Mouse (Mus musculus): ENCODE measurements around the gene Srcin1. TPM values are rescaled to one million over a fixed set of nuclear protein-coding genes. Genes with fewer than 3 reads are reported as not detected.

The Srcin1 gene
- polyA plus RNA-seq, 1 experiment from 2014 or later, result not detected

DNA sequence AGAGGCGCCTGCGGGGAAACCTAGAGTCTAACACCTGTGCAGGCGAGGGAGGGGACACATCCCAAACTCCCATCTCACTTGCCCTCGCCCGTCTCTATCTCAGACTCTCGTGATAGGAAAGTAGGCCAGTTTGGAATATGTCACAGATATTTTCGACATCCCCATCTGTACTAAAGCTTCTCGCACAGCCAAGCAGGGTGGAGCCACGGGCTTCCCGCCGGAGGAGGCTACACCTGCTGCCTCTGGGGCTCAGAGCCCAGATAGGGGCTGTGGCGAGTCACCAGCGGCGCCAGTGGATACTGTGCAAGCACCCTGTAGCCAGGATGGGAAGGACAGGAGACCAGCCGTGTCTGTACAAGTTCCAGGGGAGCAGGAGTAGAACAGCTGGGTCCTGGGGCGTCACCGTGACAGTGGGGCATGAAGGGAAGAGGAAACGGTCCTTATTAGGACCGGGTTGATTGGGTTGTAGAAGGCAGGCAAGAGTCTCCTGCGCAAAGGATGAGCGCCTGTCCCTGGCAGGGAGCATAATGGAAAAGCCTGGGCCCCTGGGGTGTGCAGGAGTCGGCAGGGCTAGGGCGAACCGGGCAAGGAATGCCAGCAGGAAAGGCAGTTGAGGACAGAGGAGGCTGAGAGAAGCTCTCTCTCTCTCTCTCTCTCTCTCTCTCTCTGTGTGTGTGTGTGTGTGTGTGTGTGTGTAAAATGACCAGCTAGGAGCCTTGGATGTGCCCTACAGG is 14.4 kb upstream of the Srcin1 start:
- H3K9me3 ChIP-seq (replicated peaks; ENCODE audit: control insufficient read depth, low read length), result no peaks in the 10 kb centered on the region
- H3K27ac ChIP-seq (ENCODE audit: low read length), result no peak overlapping the region
- no peaks in the 10 kb centered on the region for H3K36me3 ChIP-seq (ENCODE audit: control insufficient read depth, insufficient read depth)
- 53% methylated on average over 24 of the region's 24 CpGs for WGBS (ENCODE audit: insufficient replicate concordance)
- H3K27me3 ChIP-seq (ENCODE audit: control insufficient read depth, insufficient read depth, low read depth, low read length), result no peaks in the 10 kb centered on the region
- no peak overlapping the region for H3K9ac ChIP-seq (ENCODE audit: low read depth, low read length)
- H3K4me3 ChIP-seq (ENCODE audit: low read depth, low read length), result no peak overlapping the region
- H3K4me2 ChIP-seq (ENCODE audit: low read depth, low read length), result no peak overlapping the region
- ATAC-seq (ENCODE audit: low read depth), result no peak
- no peaks in the 10 kb centered on the region for H3K4me1 ChIP-seq (ENCODE audit: control insufficient read depth, low read depth, low read length)

DNA sequence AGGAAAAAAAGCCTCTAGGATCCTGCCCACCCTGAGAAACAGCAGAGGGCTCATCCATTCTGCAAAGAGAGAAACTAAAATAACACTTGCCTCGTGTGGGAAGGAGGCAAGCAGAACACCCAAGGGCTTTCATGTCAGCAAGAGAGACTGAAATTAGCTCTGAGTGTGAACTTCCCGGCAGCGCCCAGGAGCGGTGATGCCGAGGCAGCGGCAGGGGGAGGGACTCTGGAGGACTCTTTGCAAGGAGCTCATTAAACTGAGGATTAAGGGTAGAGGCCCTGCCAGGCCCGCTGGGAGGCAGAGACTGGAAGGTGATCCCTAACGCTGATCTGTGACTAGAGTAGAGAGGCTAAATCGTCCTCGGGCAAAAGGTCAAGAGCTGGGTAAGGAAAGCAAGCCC is 13.2 kb upstream of the Srcin1 start:
- Histone ChIP-seq H3K36me3 (ENCODE audit: control insufficient read depth, insufficient read depth) (no peaks in the 10 kb centered on the region), H3K9me3 (replicated peaks; ENCODE audit: control insufficient read depth, low read length) (no peaks in the 10 kb centered on the region), H3K9ac (ENCODE audit: low read depth, low read length) (no peak overlapping the region), H3K4me1 (ENCODE audit: control insufficient read depth, low read depth, low read length) (no peaks in the 10 kb centered on the region), H3K27ac (ENCODE audit: low read length) (no peak overlapping the region), H3K27me3 (ENCODE audit: control insufficient read depth, insufficient read depth, low read depth, low read length) (no peaks in the 10 kb centered on the region), H3K4me2 (ENCODE audit: low read depth, low read length) (no peak overlapping the region), H3K4me3 (ENCODE audit: low read depth, low read length) (no peak overlapping the region)
- WGBS (ENCODE audit: insufficient replicate concordance), result 39% methylated on average over 10 of the region's 10 CpGs
- ATAC-seq (ENCODE audit: low read depth), result no peak

DNA sequence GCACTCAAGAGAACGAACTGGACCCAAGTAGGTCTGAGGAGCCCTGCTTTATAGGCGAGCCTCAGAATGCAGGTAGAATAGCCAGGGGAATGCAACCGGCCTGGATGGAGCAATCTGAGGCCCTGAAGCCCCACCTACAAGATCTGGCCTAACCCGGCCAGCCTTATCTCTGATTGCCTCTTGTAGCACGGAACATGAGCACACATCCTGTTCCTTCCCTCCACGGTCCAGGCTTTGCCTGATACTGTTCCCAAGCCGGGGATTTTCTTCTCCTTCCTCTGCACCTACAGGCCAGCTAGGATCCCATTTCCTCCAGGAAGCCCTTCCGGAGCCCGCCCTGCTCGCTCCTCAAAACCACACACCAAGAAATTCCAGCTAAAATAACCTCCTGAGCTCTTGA is 9.9 kb upstream of the Srcin1 start:
- Histone ChIP-seq H3K4me2 (ENCODE audit: low read depth, low read length) (no peak overlapping the region), H3K9me3 (replicated peaks; ENCODE audit: control insufficient read depth, low read length) (no peaks in the 10 kb centered on the region), H3K4me1 (ENCODE audit: control insufficient read depth, low read depth, low read length) (no peaks in the 10 kb centered on the region), H3K27me3 (ENCODE audit: control insufficient read depth, insufficient read depth, low read depth, low read length) (no peaks in the 10 kb centered on the region), H3K36me3 (ENCODE audit: control insufficient read depth, insufficient read depth) (no peaks in the 10 kb centered on the region), H3K9ac (ENCODE audit: low read depth, low read length) (no peak overlapping the region), H3K4me3 (ENCODE audit: low read depth, low read length) (no peak overlapping the region), H3K27ac (ENCODE audit: low read length) (no peak overlapping the region)
- WGBS (ENCODE audit: insufficient replicate concordance), result 22% methylated on average over 10 of the region's 10 CpGs
- peak; percentile 39; the same call in 1 of the 2 replicates for ATAC-seq (ENCODE audit: low read depth)

DNA sequence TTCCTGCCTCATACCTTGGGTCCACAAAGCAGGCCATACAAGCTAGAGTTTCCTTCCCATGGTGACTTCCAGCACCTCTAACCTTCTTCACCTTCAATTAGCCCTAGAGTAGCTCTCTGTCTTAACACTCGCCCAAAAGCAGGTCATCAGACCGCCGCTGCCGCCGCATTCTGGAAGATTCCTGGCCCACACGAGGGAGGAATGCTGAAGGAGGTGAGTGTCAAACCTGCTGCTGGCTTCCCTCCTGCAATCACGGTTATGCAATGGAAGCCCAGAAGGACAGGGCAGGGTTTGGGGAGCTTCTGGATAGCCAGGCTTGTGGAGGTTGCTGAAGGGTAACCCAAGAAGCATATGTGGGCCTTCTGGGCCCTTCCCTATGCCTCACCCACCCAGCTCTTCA is 8.5 kb upstream of the Srcin1 start:
- Histone ChIP-seq H3K4me2 (ENCODE audit: low read depth, low read length) (no peak overlapping the region), H3K4me1 (ENCODE audit: control insufficient read depth, low read depth, low read length) (no peaks in the 10 kb centered on the region), H3K36me3 (ENCODE audit: control insufficient read depth, insufficient read depth) (no peaks in the 10 kb centered on the region), H3K4me3 (ENCODE audit: low read depth, low read length) (no peak overlapping the region), H3K9me3 (replicated peaks; ENCODE audit: control insufficient read depth, low read length) (no peaks in the 10 kb centered on the region), H3K27ac (ENCODE audit: low read length) (no peak overlapping the region), H3K9ac (ENCODE audit: low read depth, low read length) (no peak overlapping the region), H3K27me3 (ENCODE audit: control insufficient read depth, insufficient read depth, low read depth, low read length) (no peaks in the 10 kb centered on the region; the same call in 1 of the 2 replicates)
- no peak for ATAC-seq (ENCODE audit: low read depth)
- WGBS (ENCODE audit: insufficient replicate concordance), result 75% methylated on average over 7 of the region's 7 CpGs

DNA sequence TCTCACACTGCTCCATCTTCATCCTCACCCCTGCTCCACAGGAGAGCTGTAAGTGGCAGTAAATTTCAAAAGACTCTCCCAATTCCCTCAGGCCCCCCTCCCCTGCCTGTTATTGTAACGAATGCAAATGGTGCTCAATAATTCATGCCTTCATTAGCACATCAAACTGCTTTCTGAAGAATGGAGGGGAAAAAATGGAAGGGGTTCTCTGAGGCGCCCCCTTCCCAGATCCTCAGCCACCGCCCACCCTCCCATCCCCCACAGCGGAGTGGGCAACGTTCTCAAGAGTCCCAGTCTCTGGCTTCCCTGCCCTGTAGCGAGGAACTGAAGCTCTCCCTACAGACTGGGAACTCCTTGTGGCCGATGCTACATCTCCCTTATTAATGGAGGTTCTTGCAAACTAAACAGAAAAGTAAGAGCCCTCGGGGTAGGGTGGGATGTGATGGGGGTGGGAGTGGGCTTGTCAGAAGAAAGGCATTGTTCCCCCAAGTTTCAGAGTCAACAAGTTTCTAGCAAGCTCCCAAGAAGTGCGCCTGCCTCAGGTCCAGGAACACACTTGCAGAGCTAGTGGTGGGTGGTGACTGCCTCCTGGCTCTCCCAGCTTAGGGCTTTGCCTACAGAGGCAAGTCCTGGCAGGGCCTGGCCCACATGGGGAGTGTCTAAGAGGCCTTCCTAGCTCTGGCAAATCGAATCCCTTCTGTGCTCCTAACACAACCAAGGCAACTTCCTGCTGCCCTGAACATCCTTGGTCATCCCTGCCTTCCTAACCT is 3.3 kb upstream of the Srcin1 start:
- ATAC-seq (ENCODE audit: low read depth), result no peak
- no peaks in the 10 kb centered on the region for H3K9me3 ChIP-seq (replicated peaks; ENCODE audit: control insufficient read depth, low read length)
- no peaks in the 10 kb centered on the region for H3K36me3 ChIP-seq (ENCODE audit: control insufficient read depth, insufficient read depth)
- H3K27ac ChIP-seq (ENCODE audit: low read length), result no peak overlapping the region
- H3K27me3 ChIP-seq (ENCODE audit: control insufficient read depth, insufficient read depth, low read depth, low read length), result peaks cover 34% of the 10 kb centered on the region
- H3K4me2 ChIP-seq (ENCODE audit: low read depth, low read length), result no peak overlapping the region
- no peaks in the 10 kb centered on the region; the same call in 1 of the 2 replicates for H3K4me1 ChIP-seq (ENCODE audit: control insufficient read depth, low read depth, low read length)
- WGBS (ENCODE audit: insufficient replicate concordance), result 23% methylated on average over 10 of the region's 10 CpGs
- H3K4me3 ChIP-seq (ENCODE audit: low read depth, low read length), result no peak overlapping the region
- H3K9ac ChIP-seq (ENCODE audit: low read depth, low read length), result no peak overlapping the region

DNA sequence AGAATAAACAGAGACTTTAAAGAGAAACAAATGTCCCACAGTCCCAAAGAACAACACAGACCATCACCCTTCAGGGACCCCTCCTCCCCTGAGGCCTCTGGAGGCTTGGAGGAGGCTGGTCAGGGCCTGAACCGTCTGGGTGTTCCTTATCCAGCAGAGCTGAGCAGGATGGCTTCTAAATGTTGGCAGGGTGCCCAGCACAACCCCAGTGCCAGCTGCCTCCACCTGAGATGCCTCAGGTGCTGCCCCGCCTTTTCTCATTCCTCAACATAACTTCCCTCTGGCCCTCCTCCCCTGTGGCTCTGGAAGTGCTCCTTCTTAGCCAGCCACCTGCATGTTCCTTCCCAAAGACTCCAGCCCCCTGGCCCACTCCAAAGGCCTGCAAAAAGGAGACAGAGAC is 2.3 kb upstream of the Srcin1 start:
- no peak overlapping the region for H3K27ac ChIP-seq (ENCODE audit: low read length)
- H3K4me1 ChIP-seq (ENCODE audit: control insufficient read depth, low read depth, low read length), result no peaks in the 10 kb centered on the region; the same call in 1 of the 2 replicates
- no peak overlapping the region for H3K4me2 ChIP-seq (ENCODE audit: low read depth, low read length)
- H3K27me3 ChIP-seq (ENCODE audit: control insufficient read depth, insufficient read depth, low read depth, low read length), result peaks cover 44% of the 10 kb centered on the region
- 39% methylated on average over 2 of the region's 2 CpGs for WGBS (ENCODE audit: insufficient replicate concordance)
- no peak for ATAC-seq (ENCODE audit: low read depth)
- no peaks in the 10 kb centered on the region for H3K36me3 ChIP-seq (ENCODE audit: control insufficient read depth, insufficient read depth)
- no peak overlapping the region for H3K4me3 ChIP-seq (ENCODE audit: low read depth, low read length)
- H3K9ac ChIP-seq (ENCODE audit: low read depth, low read length), result no peak overlapping the region
- no peaks in the 10 kb centered on the region for H3K9me3 ChIP-seq (replicated peaks; ENCODE audit: control insufficient read depth, low read length)

DNA sequence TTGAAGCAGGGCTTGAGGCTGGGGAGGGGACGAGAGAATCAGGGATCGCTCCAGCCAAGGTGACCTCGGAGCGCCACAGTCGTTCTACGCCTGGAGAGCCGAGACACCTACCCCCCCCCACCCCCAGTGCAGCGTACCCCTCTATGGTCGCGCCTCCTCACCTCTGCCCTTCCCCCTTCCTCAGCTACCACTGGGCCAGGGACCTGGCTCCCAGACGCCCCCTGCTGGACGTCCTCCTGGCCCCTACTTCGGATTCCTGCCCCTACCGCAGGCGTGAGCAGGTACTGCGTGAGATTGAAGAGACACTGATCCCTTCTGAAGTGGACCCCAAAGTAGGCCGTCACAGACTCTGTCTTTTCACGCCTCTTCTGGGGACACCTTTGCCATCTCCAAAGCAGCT is 348 bp downstream of the Srcin1 start:
- Histone ChIP-seq H3K9ac (ENCODE audit: low read depth, low read length) (no peak overlapping the region), H3K4me3 (ENCODE audit: low read depth, low read length) (peak overlapping the region; percentile 56), H3K4me2 (ENCODE audit: low read depth, low read length) (peak overlapping the region; percentile 77), H3K27me3 (ENCODE audit: control insufficient read depth, insufficient read depth, low read depth, low read length) (peaks cover 70% of the 10 kb centered on the region), H3K36me3 (ENCODE audit: control insufficient read depth, insufficient read depth) (no peaks in the 10 kb centered on the region), H3K27ac (ENCODE audit: low read length) (no peak overlapping the region), H3K9me3 (replicated peaks; ENCODE audit: control insufficient read depth, low read length) (no peaks in the 10 kb centered on the region), H3K4me1 (ENCODE audit: control insufficient read depth, low read depth, low read length) (no peaks in the 10 kb centered on the region; the same call in 1 of the 2 replicates)
- ATAC-seq (ENCODE audit: low read depth), result peak; percentile 45
- 1% methylated on average over 18 of the region's 18 CpGs for WGBS (ENCODE audit: insufficient replicate concordance)

DNA sequence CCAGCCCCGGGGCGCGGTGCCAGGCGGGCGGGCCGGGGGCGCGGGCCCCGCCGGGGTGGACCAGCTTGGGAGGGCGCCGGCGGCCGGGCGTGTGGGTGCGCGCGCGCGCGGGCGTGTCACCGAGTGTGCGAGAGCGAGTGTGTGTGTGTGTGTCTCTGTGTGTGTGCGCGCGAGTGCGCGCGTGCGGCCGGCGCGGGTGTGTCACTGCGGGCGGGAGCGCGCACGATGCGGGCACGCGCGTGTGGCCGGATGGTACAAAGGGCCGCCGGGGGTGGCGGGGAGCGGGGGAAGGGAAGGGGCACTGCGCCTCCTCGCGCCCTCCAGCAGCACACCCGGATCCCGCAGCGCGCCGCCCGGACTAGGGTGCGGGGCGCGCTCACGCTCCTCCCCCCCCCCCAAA is 911 bp downstream of the Srcin1 start:
- ATAC-seq (ENCODE audit: low read depth), result no peak

DNA sequence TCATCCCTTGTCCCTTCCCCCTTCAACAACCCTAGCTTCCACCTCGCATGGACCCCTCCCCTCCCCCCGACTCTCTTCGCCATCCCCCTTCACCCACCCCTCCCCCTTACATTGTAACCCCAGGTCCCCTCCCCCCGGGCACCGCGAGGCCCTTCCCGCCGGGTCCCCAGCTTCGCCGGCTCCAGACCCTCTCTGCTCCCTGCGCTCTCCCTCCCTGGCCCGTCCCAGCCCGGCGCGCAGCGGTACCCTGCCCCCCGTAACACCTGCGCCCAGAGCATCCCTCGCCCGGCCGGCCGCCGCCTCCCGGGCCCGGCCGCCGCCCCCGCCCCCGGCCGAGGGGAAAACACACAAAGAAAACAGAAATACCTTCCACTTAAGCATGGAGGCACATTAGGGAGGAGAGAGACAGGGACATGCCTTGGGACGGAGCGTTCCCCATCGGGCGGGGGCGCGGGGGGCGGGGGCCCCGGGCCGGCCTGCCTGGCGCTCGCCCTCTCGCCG is 1.4 kb downstream of the Srcin1 start:
- H3K4me3 ChIP-seq (ENCODE audit: low read depth, low read length), result peak overlapping the region; percentile 56
- H3K36me3 ChIP-seq (ENCODE audit: control insufficient read depth, insufficient read depth), result no peaks in the 10 kb centered on the region
- no peak overlapping the region for H3K9ac ChIP-seq (ENCODE audit: low read depth, low read length)
- H3K27ac ChIP-seq (ENCODE audit: low read length), result no peak overlapping the region
- peak overlapping the region; percentile 77 for H3K4me2 ChIP-seq (ENCODE audit: low read depth, low read length)
- 2% methylated on average over 28 of the region's 43 CpGs for WGBS (ENCODE audit: insufficient replicate concordance)
- no peak for ATAC-seq (ENCODE audit: low read depth)
- H3K27me3 ChIP-seq (ENCODE audit: control insufficient read depth, insufficient read depth, low read depth, low read length), result peaks cover 76% of the 10 kb centered on the region
- no peaks in the 10 kb centered on the region; the same call in 1 of the 2 replicates for H3K4me1 ChIP-seq (ENCODE audit: control insufficient read depth, low read depth, low read length)
- no peaks in the 10 kb centered on the region for H3K9me3 ChIP-seq (replicated peaks; ENCODE audit: control insufficient read depth, low read length)

More for the DNA sequence above, 911 bp downstream of the Srcin1 start:
- Histone ChIP-seq H3K27me3 (ENCODE audit: control insufficient read depth, insufficient read depth, low read depth, low read length) (peaks cover 76% of the 10 kb centered on the region), H3K4me2 (ENCODE audit: low read depth, low read length) (peak overlapping the region; percentile 77), H3K9me3 (replicated peaks; ENCODE audit: control insufficient read depth, low read length) (no peaks in the 10 kb centered on the region), H3K36me3 (ENCODE audit: control insufficient read depth, insufficient read depth) (no peaks in the 10 kb centered on the region), H3K9ac (ENCODE audit: low read depth, low read length) (0 out of 2 replicates have a peak overlapping the region, but pooled peaks have one; percentile 9), H3K4me1 (ENCODE audit: control insufficient read depth, low read depth, low read length) (no peaks in the 10 kb centered on the region; the same call in 1 of the 2 replicates), H3K27ac (ENCODE audit: low read length) (no peak overlapping the region), H3K4me3 (ENCODE audit: low read depth, low read length) (peak overlapping the region; percentile 56)
- under 1% methylated on average over 39 of the region's 62 CpGs for WGBS (ENCODE audit: insufficient replicate concordance)
